Mouse (Mus musculus): ENCODE measurements around the gene Lsm6. TPM values are rescaled to one million over a fixed set of nuclear protein-coding genes. Genes with fewer than 3 reads are reported as not detected.
A peak's percentile ranks its signal among the peaks of the same experiment; 100 is the strongest.
"Not testable (repeated sequence)": the region's sequence is repeated elsewhere in the genome, so short reads cannot be mapped to it uniquely, and the experiment has no call there.

Gene Lsm6
- polyA plus RNA-seq, 1 experiment from 2014 or later = 123 TPM

- H3K27me3 ChIP-seq (ENCODE audit: control insufficient read depth, insufficient read depth, low read length) = no peaks in the 10 kb centered on the region
- H3K4me3 ChIP-seq (ENCODE audit: low read depth, low read length) = no peak overlapping the region
- no peak overlapping the region for H3K9ac ChIP-seq (ENCODE audit: low read length)
- no peak for DNase-seq (ENCODE audit: low spot score)
- no peaks in the 10 kb centered on the region for H3K36me3 ChIP-seq (ENCODE audit: control insufficient read depth, insufficient read depth, low read length)
- 86% methylated on average over 4 of the region's 4 CpGs for WGBS
- no peak overlapping the region for H3K4me2 ChIP-seq (replicated peaks; ENCODE audit: low read depth)
- H3K27ac ChIP-seq (replicated peaks) = no peak overlapping the region
- TF ChIP-seq CTCF (IDR thresholded peaks at IDR 0.05; ENCODE audit: low read depth) (no peak), EP300 (optimal IDR thresholded peaks at IDR 0.05) (no peak)
- ATAC-seq (ENCODE audit: low FRiP score, low TSS enrichment) = no peak
- no peaks in the 10 kb centered on the region for H3K9me3 ChIP-seq (ENCODE audit: control insufficient read depth, low read length)
- no peaks in the 10 kb centered on the region for H3K4me1 ChIP-seq (replicated peaks; ENCODE audit: control insufficient read depth, insufficient read depth)
Measured at GRCm38 (mm10) chr8:78824515-78824914, 3.6 kb upstream of the Lsm6 start.

GRCm38 (mm10) chr8:78819973-78820372 is 967 bp downstream of the Lsm6 start:
- not testable (repeated sequence) for H3K4me1 ChIP-seq (replicated peaks; ENCODE audit: control insufficient read depth, insufficient read depth); H3K27ac ChIP-seq (replicated peaks); H3K27me3 ChIP-seq (ENCODE audit: control insufficient read depth, insufficient read depth, low read length); H3K9me3 ChIP-seq (ENCODE audit: control insufficient read depth, low read length); H3K36me3 ChIP-seq (ENCODE audit: control insufficient read depth, insufficient read depth, low read length); ATAC-seq (ENCODE audit: low FRiP score, low TSS enrichment); DNase-seq (ENCODE audit: low spot score)
- WGBS = 31% methylated on average over 3 of the region's 3 CpGs
- H3K9ac ChIP-seq (ENCODE audit: low read length) = peak overlapping the region; percentile 83
- peak overlapping the region; percentile 73 for H3K4me3 ChIP-seq (ENCODE audit: low read depth, low read length)
- H3K4me2 ChIP-seq (replicated peaks; ENCODE audit: low read depth) = peak overlapping the region; percentile 55

DNA sequence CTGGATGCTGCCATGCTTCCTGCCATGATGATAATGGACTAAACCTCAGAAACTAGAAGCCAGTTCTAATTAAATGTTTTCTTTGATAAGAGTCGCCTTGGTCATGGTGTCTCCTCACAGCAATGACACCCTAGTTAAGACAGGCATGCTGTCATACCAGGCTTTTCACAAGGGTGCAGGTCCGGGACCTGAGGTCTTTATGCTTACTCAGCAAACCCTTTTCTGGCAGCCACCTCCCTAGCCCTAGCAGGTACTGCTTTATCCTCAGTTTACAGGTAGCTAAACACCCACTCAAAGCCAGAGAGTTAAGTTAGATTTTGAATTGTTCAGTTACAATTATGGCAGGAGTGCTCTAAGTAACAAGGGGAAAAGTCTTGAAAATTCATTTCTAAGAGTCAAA is 6.2 kb downstream of the Lsm6 start:
- Histone ChIP-seq H3K27ac (replicated peaks) (no peak overlapping the region), H3K4me1 (replicated peaks; ENCODE audit: control insufficient read depth, insufficient read depth) (peaks cover 2% of the 10 kb centered on the region; the same call in 1 of the 2 replicates), H3K9me3 (ENCODE audit: control insufficient read depth, low read length) (no peaks in the 10 kb centered on the region), H3K36me3 (ENCODE audit: control insufficient read depth, insufficient read depth, low read length) (no peaks in the 10 kb centered on the region), H3K4me3 (ENCODE audit: low read depth, low read length) (no peak overlapping the region), H3K4me2 (replicated peaks; ENCODE audit: low read depth) (no peak overlapping the region), H3K9ac (ENCODE audit: low read length) (no peak overlapping the region), H3K27me3 (ENCODE audit: control insufficient read depth, insufficient read depth, low read length) (no peaks in the 10 kb centered on the region)
- no peak for DNase-seq (ENCODE audit: low spot score)
- TF ChIP-seq CTCF (IDR thresholded peaks at IDR 0.05; ENCODE audit: low read depth) (no peak), EP300 (optimal IDR thresholded peaks at IDR 0.05) (no peak)
- no peak for ATAC-seq (ENCODE audit: low FRiP score, low TSS enrichment)
- WGBS = 94% methylated on average over 2 of the region's 2 CpGs

GRCm38 (mm10) chr8:78813021-78813420 is 7.9 kb downstream of the Lsm6 start:
- no peaks in the 10 kb centered on the region for H3K27me3 ChIP-seq (ENCODE audit: control insufficient read depth, insufficient read depth, low read length)
- 0 out of 2 replicates have a peak overlapping the region, but pooled peaks have one; percentile 40 for H3K27ac ChIP-seq (replicated peaks)
- no peak overlapping the region for H3K4me2 ChIP-seq (replicated peaks; ENCODE audit: low read depth)
- no peaks in the 10 kb centered on the region for H3K9me3 ChIP-seq (ENCODE audit: control insufficient read depth, low read length)
- WGBS = 50% methylated on average over 9 of the region's 9 CpGs
- H3K36me3 ChIP-seq (ENCODE audit: control insufficient read depth, insufficient read depth, low read length) = 0 out of 2 replicates have a peak, but pooled peaks cover 5% of the 10 kb centered on the region
- TF ChIP-seq EP300 (optimal IDR thresholded peaks at IDR 0.05) = no peak
- no peak for TF ChIP-seq CTCF (IDR thresholded peaks at IDR 0.05; ENCODE audit: low read depth)
- H3K4me1 ChIP-seq (replicated peaks; ENCODE audit: control insufficient read depth, insufficient read depth) = no peaks in the 10 kb centered on the region
- peak; percentile 41 for DNase-seq (ENCODE audit: low spot score)
- no peak overlapping the region for H3K4me3 ChIP-seq (ENCODE audit: low read depth, low read length)
- H3K9ac ChIP-seq (ENCODE audit: low read length) = no peak overlapping the region
- ATAC-seq (ENCODE audit: low FRiP score, low TSS enrichment) = peak; percentile 80

- TF ChIP-seq EP300 (optimal IDR thresholded peaks at IDR 0.05) (no peak), CTCF (IDR thresholded peaks at IDR 0.05; ENCODE audit: low read depth) (no peak)
- ATAC-seq (ENCODE audit: low FRiP score, low TSS enrichment) (no peak), DNase-seq (ENCODE audit: low spot score) (no peak)
- Histone ChIP-seq H3K4me3 (ENCODE audit: low read depth, low read length) (no peak overlapping the region), H3K27me3 (ENCODE audit: control insufficient read depth, insufficient read depth, low read length) (no peaks in the 10 kb centered on the region), H3K27ac (replicated peaks) (no peak overlapping the region), H3K9ac (ENCODE audit: low read length) (no peak overlapping the region), H3K4me2 (replicated peaks; ENCODE audit: low read depth) (no peak overlapping the region; the same call in 1 of the 2 replicates), H3K4me1 (replicated peaks; ENCODE audit: control insufficient read depth, insufficient read depth) (no peaks in the 10 kb centered on the region), H3K9me3 (ENCODE audit: control insufficient read depth, low read length) (no peaks in the 10 kb centered on the region), H3K36me3 (ENCODE audit: control insufficient read depth, insufficient read depth, low read length) (0 out of 2 replicates have a peak, but pooled peaks cover 8% of the 10 kb centered on the region)
- WGBS = 75% methylated on average over 9 of the region's 9 CpGs
Measured at GRCm38 (mm10) chr8:78812446-78812845, 8.5 kb downstream of the Lsm6 start.

DNA sequence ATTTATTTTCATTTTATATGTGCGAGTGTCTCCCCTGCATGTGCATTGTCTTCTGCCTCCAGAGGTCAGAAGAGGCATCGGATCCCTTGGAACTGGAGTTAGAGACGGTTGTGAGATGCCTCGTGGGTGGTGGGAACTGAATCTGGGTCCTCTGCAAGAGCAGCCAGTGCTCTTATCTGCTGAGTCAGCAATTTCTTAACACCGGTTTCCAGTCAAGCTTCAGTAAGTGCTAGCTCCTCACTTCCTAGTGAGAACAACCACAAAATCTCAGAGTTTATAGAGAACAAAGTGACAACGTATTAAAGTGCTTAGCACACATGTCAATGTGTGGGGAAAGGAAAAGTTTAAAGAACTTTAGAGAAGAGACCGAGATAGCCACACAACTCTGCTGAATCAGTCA is 9.2 kb downstream of the Lsm6 start:
- Histone ChIP-seq H3K27ac (replicated peaks) (no peak overlapping the region), H3K9me3 (ENCODE audit: control insufficient read depth, low read length) (no peaks in the 10 kb centered on the region), H3K4me3 (ENCODE audit: low read depth, low read length) (no peak overlapping the region), H3K9ac (ENCODE audit: low read length) (no peak overlapping the region), H3K27me3 (ENCODE audit: control insufficient read depth, insufficient read depth, low read length) (no peaks in the 10 kb centered on the region), H3K36me3 (ENCODE audit: control insufficient read depth, insufficient read depth, low read length) (peaks cover 13% of the 10 kb centered on the region; the same call in 1 of the 2 replicates), H3K4me1 (replicated peaks; ENCODE audit: control insufficient read depth, insufficient read depth) (no peaks in the 10 kb centered on the region), H3K4me2 (replicated peaks; ENCODE audit: low read depth) (no peak overlapping the region)
- TF ChIP-seq CTCF (IDR thresholded peaks at IDR 0.05; ENCODE audit: low read depth) (no peak), EP300 (optimal IDR thresholded peaks at IDR 0.05) (no peak)
- WGBS = 86% methylated on average over 7 of the region's 7 CpGs
- no peak for DNase-seq (ENCODE audit: low spot score)
- no peak for ATAC-seq (ENCODE audit: low FRiP score, low TSS enrichment)
